8 mouse cellular contexts compared by ENCODE assay signal in genomic region chr17:12203414-12203897, GRCm38 (mm10).
DNase-seq lines count a peak whose midpoint lies in the region; ATAC-seq and TF ChIP-seq lines count a peak whose summit lies in the region.

No protein-coding gene starts in this region.

- H3K4me1 ChIP-seq in lung, postnatal 0 days (ENCODE audit: insufficient read depth, low read depth, low read length) = peaks cover 13% of the 10 kb centered on the region; the same call in 1 of the 2 replicates
- peaks cover 85% of the 10 kb centered on the region for H3K4me1 ChIP-seq in embryonic facial prominence, embryonic 13.5 days
- H3K4me1 ChIP-seq in hindbrain, embryonic 14.5 days (replicated peaks; ENCODE audit: control insufficient read depth, insufficient read depth, low read length) = peaks cover 32% of the 10 kb centered on the region
- peaks cover 46% of the 10 kb centered on the region for H3K4me1 ChIP-seq in olfactory bulb, adult 2 months (ENCODE audit: control insufficient read depth, insufficient read depth, low read length)
- peaks cover 37% of the 10 kb centered on the region for H3K4me1 ChIP-seq in intestine, embryonic 15.5 days (replicated peaks)
- H3K4me1 ChIP-seq in stomach, postnatal 0 days (replicated peaks; ENCODE audit: control insufficient read depth, insufficient read depth) = peaks cover 11% of the 10 kb centered on the region

- H3K36me3 ChIP-seq in lung, postnatal 0 days (ENCODE audit: insufficient read depth, low read length) = no peaks in the 10 kb centered on the region; the same call in 1 of the 2 replicates
- no peaks in the 10 kb centered on the region for H3K36me3 ChIP-seq in embryonic facial prominence, embryonic 13.5 days
- H3K36me3 ChIP-seq in hindbrain, embryonic 14.5 days (replicated peaks; ENCODE audit: control insufficient read depth, insufficient read depth) = no peaks in the 10 kb centered on the region; the same call in 1 of the 2 replicates
- no peaks in the 10 kb centered on the region for H3K36me3 ChIP-seq in intestine, embryonic 15.5 days
- no peaks in the 10 kb centered on the region for H3K36me3 ChIP-seq in stomach, postnatal 0 days (ENCODE audit: control insufficient read depth, insufficient read depth, low read length)

- H3K4me2 ChIP-seq in lung, postnatal 0 days (replicated peaks; ENCODE audit: low read depth, low read length) = no peak overlapping the region
- H3K4me2 ChIP-seq in embryonic facial prominence, embryonic 13.5 days = no peak overlapping the region
- H3K4me2 ChIP-seq in hindbrain, embryonic 14.5 days (replicated peaks) = no peak overlapping the region
- no peak overlapping the region for H3K4me2 ChIP-seq in intestine, embryonic 15.5 days (replicated peaks)
- no peak overlapping the region for H3K4me2 ChIP-seq in stomach, postnatal 0 days (replicated peaks; ENCODE audit: low read depth)

- H3K27ac ChIP-seq in lung, postnatal 0 days (ENCODE audit: low read length) = no peak overlapping the region
- peak overlapping the region; percentile 34 for H3K27ac ChIP-seq in embryonic facial prominence, embryonic 13.5 days
- no peak overlapping the region for H3K27ac ChIP-seq in hindbrain, embryonic 14.5 days
- peak overlapping the region; percentile 13; the same call in 1 of the 2 replicates for H3K27ac ChIP-seq in olfactory bulb, adult 2 months (ENCODE audit: insufficient read depth, low read depth, low read length)
- no peak overlapping the region for H3K27ac ChIP-seq in intestine, embryonic 15.5 days
- no peak overlapping the region for H3K27ac ChIP-seq in stomach, postnatal 0 days (replicated peaks)

- TF ChIP-seq POLR2A in olfactory bulb, adult 2 months (IDR thresholded peaks at IDR 0.05; ENCODE audit: insufficient read depth, low read depth, low read length) = no peak

- DNase-seq in lung, postnatal 10 days = peak; percentile 27
- DNase-seq in lung, postnatal 0 days (ENCODE audit: low spot score) = no peak
- DNase-seq in hindbrain, embryonic 14.5 days (ENCODE audit: low spot score) = peak; percentile 69
- no peak for DNase-seq in left cerebral cortex, postnatal 36 days (ENCODE audit: low spot score in 2 of 2)
- no peak for DNase-seq in stomach, postnatal 0 days (ENCODE audit: low spot score)

- WGBS in lung, postnatal 0 days = 69% methylated on average over 15 of the region's 15 CpGs
- 59% methylated on average over 15 of the region's 15 CpGs for WGBS in embryonic facial prominence, embryonic 13.5 days
- WGBS in hindbrain, embryonic 14.5 days = 47% methylated on average over 15 of the region's 15 CpGs
- 34% methylated on average over 15 of the region's 15 CpGs for WGBS in olfactory bulb, adult 2 months
- 72% methylated on average over 15 of the region's 15 CpGs for WGBS in intestine, embryonic 15.5 days
- WGBS in stomach, postnatal 0 days = 66% methylated on average over 15 of the region's 15 CpGs

- H3K9me3 ChIP-seq in lung, postnatal 0 days (ENCODE audit: low read length) = no peaks in the 10 kb centered on the region
- no peaks in the 10 kb centered on the region for H3K9me3 ChIP-seq in embryonic facial prominence, embryonic 13.5 days
- H3K9me3 ChIP-seq in hindbrain, embryonic 14.5 days (ENCODE audit: control insufficient read depth, low read length) = no peaks in the 10 kb centered on the region
- no peaks in the 10 kb centered on the region for H3K9me3 ChIP-seq in intestine, embryonic 15.5 days
- no peaks in the 10 kb centered on the region for H3K9me3 ChIP-seq in stomach, postnatal 0 days (ENCODE audit: control insufficient read depth, low read length)

- H3K9ac ChIP-seq in lung, postnatal 0 days (replicated peaks; ENCODE audit: low read depth) = no peak overlapping the region
- 0 out of 2 replicates have a peak overlapping the region, but pooled peaks have one; percentile 16 for H3K9ac ChIP-seq in embryonic facial prominence, embryonic 13.5 days
- no peak overlapping the region for H3K9ac ChIP-seq in hindbrain, embryonic 14.5 days
- no peak overlapping the region for H3K9ac ChIP-seq in intestine, embryonic 15.5 days
- no peak overlapping the region for H3K9ac ChIP-seq in stomach, postnatal 0 days (ENCODE audit: low read length)

- no peak overlapping the region for H3K4me3 ChIP-seq in lung, postnatal 0 days (ENCODE audit: low read depth, low read length)
- H3K4me3 ChIP-seq in embryonic facial prominence, embryonic 13.5 days = no peak overlapping the region
- no peak overlapping the region for H3K4me3 ChIP-seq in hindbrain, embryonic 14.5 days (replicated peaks; ENCODE audit: low read length)
- H3K4me3 ChIP-seq in olfactory bulb, adult 2 months (ENCODE audit: insufficient read depth, low read depth, low read length) = no peak overlapping the region
- no peak overlapping the region for H3K4me3 ChIP-seq in intestine, embryonic 15.5 days (replicated peaks)
- H3K4me3 ChIP-seq in stomach, postnatal 0 days (ENCODE audit: low read depth, low read length) = no peak overlapping the region

- intact Hi-C loops in left cerebral cortex, postnatal 36 days (cut with DNase I) = no loop called here

- no peak for ATAC-seq in lung, postnatal 0 days
- ATAC-seq in embryonic facial prominence, embryonic 13.5 days (ENCODE audit: insufficient number of reproducible peaks, insufficient read depth, low FRiP score, low TSS enrichment, low read depth) = no peak
- peak; percentile 73 for ATAC-seq in hindbrain, embryonic 14.5 days (ENCODE audit: low FRiP score)
- ATAC-seq in intestine, embryonic 15.5 days = no peak
- ATAC-seq in stomach, postnatal 0 days (ENCODE audit: low FRiP score, low TSS enrichment) = no peak

- no peak for TF ChIP-seq EP300 in lung, postnatal 0 days (IDR thresholded peaks at IDR 0.05)
- no peak for TF ChIP-seq EP300 in stomach, postnatal 0 days (optimal IDR thresholded peaks at IDR 0.05)

- TF ChIP-seq CTCF in lung, postnatal 0 days (IDR thresholded peaks at IDR 0.05) = no peak
- no peak for TF ChIP-seq CTCF in olfactory bulb, adult 2 months (IDR thresholded peaks at IDR 0.05; ENCODE audit: insufficient read depth, low read depth, low read length)
- no peak for TF ChIP-seq CTCF in stomach, postnatal 0 days (IDR thresholded peaks at IDR 0.05; ENCODE audit: low read depth)

- H3K27me3 ChIP-seq in lung, postnatal 0 days (replicated peaks; ENCODE audit: insufficient read depth, low read length) = no peaks in the 10 kb centered on the region
- H3K27me3 ChIP-seq in embryonic facial prominence, embryonic 13.5 days = no peaks in the 10 kb centered on the region
- H3K27me3 ChIP-seq in hindbrain, embryonic 14.5 days (ENCODE audit: control insufficient read depth, insufficient read depth, low read length) = no peaks in the 10 kb centered on the region
- H3K27me3 ChIP-seq in intestine, embryonic 15.5 days (replicated peaks) = no peaks in the 10 kb centered on the region
- H3K27me3 ChIP-seq in stomach, postnatal 0 days (ENCODE audit: control insufficient read depth, insufficient read depth, low read length) = no peaks in the 10 kb centered on the region

Comparison
In these comparisons a context has a peak if more than half of its experiments do, and no peak if none do; other contexts are left out.
1. DNase-seq: peak in lung, postnatal 10 days (single experiment) and hindbrain, embryonic 14.5 days (single experiment); none in lung, postnatal 0 days (single experiment), left cerebral cortex, postnatal 36 days (0 of 2) and stomach, postnatal 0 days (single experiment).
2. H3K27ac ChIP-seq: peak in embryonic facial prominence, embryonic 13.5 days (single experiment) and olfactory bulb, adult 2 months (single experiment); none in lung, postnatal 0 days (single experiment), hindbrain, embryonic 14.5 days (single experiment), intestine, embryonic 15.5 days (single experiment) and stomach, postnatal 0 days (single experiment).